Mouse (Mus musculus) liver, postnatal 0 days (tissue): ENCODE data around the gene Mapk6. TPM values are rescaled to one million over a fixed set of nuclear protein-coding genes. Genes with fewer than 3 reads are reported as not detected.

Experiments used
- ATAC-seq: fragments of 200-750 bp; cut with Nextera tagmentation; 2 replicates; pipeline ENCODE4 v1.8.0; 2017; ENCODE audit warnings: mild to moderate bottlenecking, moderate library complexity
- DNase-seq: peaks from one replicate; pipeline ENCODE4 v3.0.0-alpha.2; 2016
- H3K27ac ChIP-seq: fragments of 300-500 bp; sonication (generic); 2 replicates; pipeline ENCODE4 v1.5.1; 2014; ENCODE audit warnings: antibody characterized with exemption, moderate library complexity, mild to moderate bottlenecking, low read depth
- H3K27me3 ChIP-seq: fragments of 300-500 bp; sonication (generic); 2 replicates; pipeline ENCODE4 v1.6.1; 2014; ENCODE audit warnings: low read length, control low read depth, mixed read lengths; ENCODE audit not compliant: insufficient read depth
- H3K36me3 ChIP-seq: fragments of 300-500 bp; sonication (generic); replicated peaks from 2 replicates; pipeline ENCODE4 v1.6.1; 2014; ENCODE audit warnings: mild to moderate bottlenecking, control low read depth, low read length, moderate library complexity, mixed read lengths; ENCODE audit not compliant: insufficient read depth
- H3K4me1 ChIP-seq: fragments of 300-500 bp; sonication (generic); 2 replicates; pipeline ENCODE4 v1.6.1; 2014; ENCODE audit warnings: antibody characterized with exemption, mild to moderate bottlenecking, control low read depth; ENCODE audit not compliant: insufficient read depth
- H3K4me2 ChIP-seq: fragments of 300-500 bp; sonication (generic); 2 replicates; pipeline ENCODE4 v1.6.1; 2014; ENCODE audit warnings: low read depth, mild to moderate bottlenecking, low read length, moderate library complexity, mixed read lengths
- H3K4me3 ChIP-seq: fragments of 300-500 bp; sonication (generic); 2 replicates; pipeline ENCODE4 v1.5.1; 2014; ENCODE audit warnings: low read depth, low read length
- H3K9ac ChIP-seq: fragments of 300-500 bp; sonication (generic); replicated peaks from 2 replicates; pipeline ENCODE4 v1.6.1; 2014; ENCODE audit warnings: mild to moderate bottlenecking, moderate library complexity
- H3K9me3 ChIP-seq: fragments of 300-500 bp; sonication (generic); 2 replicates; pipeline ENCODE4 v1.6.1; 2016; ENCODE audit warnings: mild to moderate bottlenecking, control low read depth, low read length, mixed read lengths
- CTCF ChIP-seq: sonication (generic); IDR thresholded peaks from 2 replicates; pipeline ENCODE4 v1.5.1; 2016; ENCODE audit warnings: antibody characterized with exemption, low read depth
- EP300 ChIP-seq: IDR thresholded peaks from 2 replicates; pipeline ENCODE4 v1.6.1; 2016; ENCODE audit warnings: antibody characterized with exemption, low read depth, mild to moderate bottlenecking
- WGBS: fragments of 180-500 bp; shearing (Covaris S2); extraction: QIAGEN DNeasy Blood & Tissue Kit; methylation state at CpG from one replicate; pipeline ENCODE4 v1.1.7; 2014; ENCODE audit not compliant: insufficient replicate concordance; 5-methylcytosine and 5-hydroxymethylcytosine counted together
- polyA plus RNA-seq: library from polyadenylated mRNA; unstranded; fragments of >200 nt; fragmentation: Nextera tagmentation; extraction: Ambion mirVana; gene quantifications from 2 replicates; pipeline ENCODE4 v1.2.1, GENCODE M21; 2015

The Mapk6 gene
- polyA plus RNA-seq, 1 experiment from 2014 or later = 18.4 TPM

DNA sequence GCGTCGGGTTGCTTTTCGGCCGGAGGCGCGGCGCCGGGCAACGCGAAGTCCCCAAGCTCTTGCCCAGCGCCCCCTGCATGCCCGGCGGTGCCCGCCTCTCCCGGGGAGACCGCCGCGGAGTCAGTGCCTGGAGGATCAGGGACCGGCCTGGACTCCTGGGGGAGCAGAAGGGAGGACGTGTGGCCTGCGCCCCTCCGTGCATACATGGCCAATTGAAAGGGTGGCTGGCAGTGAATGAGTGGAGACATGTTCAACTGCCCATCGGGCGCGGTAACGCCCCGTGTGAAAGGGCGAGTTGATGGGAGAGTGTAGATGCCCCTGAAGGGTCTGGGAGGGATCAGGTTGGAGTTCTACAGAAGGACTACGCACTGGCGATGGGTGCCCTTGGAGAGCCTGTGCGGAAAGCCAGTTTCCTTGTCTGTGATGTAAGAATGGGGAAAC is 31.9 kb upstream of the Mapk6 start:
- under 1% methylated on average over 31 of the region's 31 CpGs for WGBS
- H3K9me3 ChIP-seq = no peaks in the 10 kb centered on the region
- DNase-seq (no peak), ATAC-seq (peak; percentile 78)
- peaks cover 3% of the 10 kb centered on the region; the same call in 1 of the 2 replicates for H3K36me3 ChIP-seq
- H3K27me3 ChIP-seq = no peaks in the 10 kb centered on the region
- peaks cover 14% of the 10 kb centered on the region for H3K4me1 ChIP-seq
- TF ChIP-seq EP300 (no peak), CTCF (peak; percentile 51)
- H3K9ac ChIP-seq = peak overlapping the region; percentile 77
- H3K4me3 ChIP-seq = peak overlapping the region; percentile 64
- H3K4me2 ChIP-seq = peak overlapping the region; percentile 75
- peak overlapping the region; percentile 60 for H3K27ac ChIP-seq

DNA sequence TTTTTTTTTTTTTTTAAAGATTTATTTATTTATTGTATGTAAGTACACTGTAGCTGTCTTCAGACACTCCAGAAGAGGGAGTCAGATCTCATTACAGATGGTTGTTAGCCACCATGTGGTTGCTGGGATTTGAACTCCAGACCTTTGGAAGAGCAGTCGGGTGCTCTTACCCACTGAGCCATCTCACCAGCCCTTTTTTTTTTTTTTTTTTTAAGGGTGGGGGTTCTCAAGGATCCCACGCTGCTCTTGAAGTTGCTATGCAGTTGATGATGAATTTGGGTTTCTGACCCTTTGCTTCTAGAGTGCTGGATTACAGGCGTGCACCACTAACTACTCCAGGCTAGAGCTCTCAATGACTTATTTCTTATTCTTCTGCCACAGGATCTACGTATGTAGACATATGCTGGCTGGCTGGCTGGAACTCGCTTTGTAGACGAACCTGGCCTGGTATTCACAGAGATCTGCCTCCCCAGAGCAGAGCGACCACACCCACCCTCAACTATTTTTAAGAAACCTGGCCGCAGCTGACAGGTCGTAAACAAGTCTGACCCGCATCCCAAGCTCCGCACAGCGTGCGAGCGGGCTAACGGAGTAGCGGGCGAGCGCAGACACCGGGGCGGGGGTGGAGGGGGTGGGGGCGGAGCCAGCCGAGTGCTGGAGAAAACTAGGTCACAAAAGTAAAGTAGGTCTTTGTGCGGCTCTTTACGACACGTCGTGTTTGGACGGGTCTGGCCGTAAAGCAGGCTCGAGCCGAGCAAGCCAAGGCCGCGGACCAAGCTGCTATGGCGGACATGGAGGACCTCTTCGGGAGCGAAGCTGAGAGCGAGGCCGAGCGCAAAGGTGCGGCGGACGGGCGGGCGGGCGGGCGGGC is 31.2 kb upstream of the Mapk6 start, which contains the start of gene Leo1:
Leo1 (plus strand) TSS at position 729 of the 871 bp plus-strand sequence.
- Histone ChIP-seq H3K36me3 (peaks cover 3% of the 10 kb centered on the region; the same call in 1 of the 2 replicates), H3K9ac (peak within 1 kb of the TSS; percentile 77), H3K4me1 (peaks cover 14% of the 10 kb centered on the region), H3K27ac (peak within 1 kb of the TSS; percentile 60), H3K27me3 (no peaks in the 10 kb centered on the region), H3K9me3 (no peaks in the 10 kb centered on the region), H3K4me3 (peak within 1 kb of the TSS; percentile 64), H3K4me2 (peak within 1 kb of the TSS; percentile 75)
- WGBS = under 1% methylated on average over 44 of the region's 45 CpGs
- TF ChIP-seq CTCF = no peak
- TF ChIP-seq EP300 = no peak
- DNase-seq = peak; percentile 90
- ATAC-seq = peak; percentile 89

DNA sequence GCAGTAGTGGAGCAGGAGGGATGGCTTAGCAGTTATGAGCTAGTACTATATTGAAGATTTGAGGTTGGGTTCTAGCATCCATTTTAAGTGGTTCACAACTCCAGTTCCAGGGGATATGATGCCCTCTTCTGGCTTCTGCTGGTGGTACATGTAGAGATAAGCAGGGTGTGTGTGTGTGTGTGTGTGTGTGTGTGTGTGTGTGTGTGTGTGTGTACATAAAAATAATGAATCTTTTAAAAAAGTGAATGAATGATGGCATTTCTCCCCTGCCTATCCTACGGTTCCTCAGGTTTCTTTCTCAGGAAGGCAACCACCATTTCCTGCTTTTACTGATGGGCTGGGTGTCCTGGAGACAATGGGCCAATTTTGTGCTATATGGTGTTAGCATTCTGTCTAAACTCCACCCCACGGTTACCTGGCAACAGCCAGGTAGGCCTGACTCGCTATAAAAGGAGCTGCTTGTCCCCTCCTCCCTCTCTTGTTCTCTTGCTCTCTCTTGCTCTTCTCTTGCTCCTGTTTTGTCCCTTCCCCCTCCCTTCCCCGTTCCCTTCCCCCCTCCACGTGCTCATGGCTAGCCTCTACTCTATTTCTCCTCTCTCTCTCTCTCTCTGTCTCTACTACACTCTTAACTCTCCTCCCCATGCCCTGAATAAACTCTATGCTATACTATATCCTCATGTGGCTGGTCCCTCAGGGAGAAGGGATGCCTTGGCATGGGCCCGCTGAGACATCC is 28.0 kb upstream of the Mapk6 start:
- WGBS = 44% methylated on average over 6 of the region's 6 CpGs
- ATAC-seq = no peak
- H3K27ac ChIP-seq = no peak overlapping the region
- H3K27me3 ChIP-seq = no peaks in the 10 kb centered on the region
- no peak overlapping the region for H3K4me2 ChIP-seq
- DNase-seq = peak; percentile 60
- no peak overlapping the region for H3K9ac ChIP-seq
- TF ChIP-seq CTCF (peak; percentile 71), EP300 (no peak)
- H3K4me1 ChIP-seq = peaks cover 12% of the 10 kb centered on the region
- no peaks in the 10 kb centered on the region for H3K36me3 ChIP-seq
- no peak overlapping the region for H3K4me3 ChIP-seq
- no peaks in the 10 kb centered on the region for H3K9me3 ChIP-seq

DNA sequence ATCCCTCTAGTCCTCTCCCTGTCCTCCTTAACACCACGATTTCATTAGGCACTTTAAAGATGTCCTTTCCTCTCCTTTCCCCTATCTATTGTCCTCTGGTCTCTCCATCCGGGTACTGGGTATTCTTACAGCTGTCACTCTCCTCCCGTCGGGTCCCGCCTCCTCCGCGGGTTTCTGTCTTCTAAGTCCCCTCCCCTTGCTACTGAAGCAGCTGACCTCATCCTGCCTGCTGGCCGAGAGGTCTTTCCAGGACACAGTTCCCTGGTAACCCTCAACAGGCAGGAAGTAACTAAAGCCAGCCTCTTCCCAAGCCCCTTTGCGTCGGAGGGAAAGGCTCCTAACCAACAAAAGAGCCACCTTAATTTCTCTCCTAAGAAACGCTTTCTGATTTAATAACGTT is 26.1 kb upstream of the Mapk6 start:
- no peak overlapping the region for H3K9ac ChIP-seq
- peaks cover 3% of the 10 kb centered on the region; the same call in 1 of the 2 replicates for H3K4me1 ChIP-seq
- WGBS = 5% methylated on average over 12 of the region's 12 CpGs

DNA sequence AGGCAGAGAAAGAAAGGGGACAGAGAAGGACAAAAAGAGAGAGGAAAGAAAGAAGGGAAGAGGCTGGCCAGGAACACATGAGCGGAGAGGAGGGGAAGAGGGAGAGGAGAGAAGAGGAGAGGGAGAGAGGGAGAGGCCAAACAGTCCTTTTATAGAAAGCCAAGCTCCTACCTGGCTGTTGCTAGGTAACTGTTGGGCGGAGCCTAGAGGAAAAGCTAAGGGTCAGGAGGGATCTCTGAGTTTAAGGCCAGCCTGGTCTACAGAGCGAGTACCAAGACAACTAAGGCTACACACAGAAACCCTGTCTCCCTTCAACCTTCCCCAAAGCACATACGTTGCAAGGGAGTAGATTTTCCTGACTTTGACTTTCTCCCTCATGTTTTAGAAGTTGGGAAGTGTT is 25.5 kb upstream of the Mapk6 start:
- no peak overlapping the region for H3K4me3 ChIP-seq
- no peaks in the 10 kb centered on the region for H3K27me3 ChIP-seq
- ATAC-seq (no peak), DNase-seq (no peak)
- H3K27ac ChIP-seq = no peak overlapping the region
- no peaks in the 10 kb centered on the region for H3K36me3 ChIP-seq
- 87% methylated on average over 4 of the region's 4 CpGs for WGBS
- no peaks in the 10 kb centered on the region for H3K9me3 ChIP-seq
- H3K4me1 ChIP-seq = peaks cover 3% of the 10 kb centered on the region; the same call in 1 of the 2 replicates
- no peak overlapping the region for H3K9ac ChIP-seq
- no peak for TF ChIP-seq CTCF
- TF ChIP-seq EP300 = no peak
- H3K4me2 ChIP-seq = no peak overlapping the region

More for the DNA sequence above, 26.1 kb upstream of the Mapk6 start:
- ATAC-seq (peak; percentile 70), DNase-seq (peak; percentile 70)
- H3K27ac ChIP-seq = no peak overlapping the region
- H3K27me3 ChIP-seq = no peaks in the 10 kb centered on the region
- H3K4me3 ChIP-seq = no peak overlapping the region
- peak overlapping the region; percentile 27; the same call in 1 of the 2 replicates for H3K4me2 ChIP-seq
- no peak for TF ChIP-seq EP300
- no peak for TF ChIP-seq CTCF
- no peaks in the 10 kb centered on the region for H3K36me3 ChIP-seq
- no peaks in the 10 kb centered on the region for H3K9me3 ChIP-seq

DNA sequence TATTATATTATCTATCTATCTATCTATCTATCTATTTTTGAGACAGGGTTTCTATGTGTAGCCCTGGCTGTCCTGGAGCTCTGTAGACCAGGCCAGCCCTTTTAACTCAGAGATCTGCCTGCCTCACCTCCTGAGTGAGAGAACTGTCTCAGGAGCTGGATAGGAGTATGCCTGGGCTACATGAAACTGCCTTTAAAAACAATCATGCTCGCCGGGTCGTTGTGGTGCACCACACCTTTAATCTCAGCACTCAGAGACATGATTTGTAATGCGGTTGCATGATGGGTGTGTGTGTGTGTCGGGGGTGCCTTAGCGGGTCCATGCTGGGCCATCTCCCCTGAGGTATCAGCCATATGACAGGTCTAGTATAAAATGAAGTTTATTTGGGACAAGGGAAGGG is 25.1 kb upstream of the Mapk6 start:
- H3K4me3 ChIP-seq = no peak overlapping the region
- no peaks in the 10 kb centered on the region for H3K36me3 ChIP-seq
- TF ChIP-seq CTCF (no peak), EP300 (no peak)
- no peak overlapping the region for H3K27ac ChIP-seq
- ATAC-seq (no peak), DNase-seq (no peak)
- H3K4me2 ChIP-seq = no peak overlapping the region
- peaks cover 3% of the 10 kb centered on the region; the same call in 1 of the 2 replicates for H3K4me1 ChIP-seq
- H3K9me3 ChIP-seq = no peaks in the 10 kb centered on the region
- WGBS = 64% methylated on average over 6 of the region's 6 CpGs
- no peak overlapping the region for H3K9ac ChIP-seq
- H3K27me3 ChIP-seq = no peaks in the 10 kb centered on the region
